In the genomic region with DNA sequence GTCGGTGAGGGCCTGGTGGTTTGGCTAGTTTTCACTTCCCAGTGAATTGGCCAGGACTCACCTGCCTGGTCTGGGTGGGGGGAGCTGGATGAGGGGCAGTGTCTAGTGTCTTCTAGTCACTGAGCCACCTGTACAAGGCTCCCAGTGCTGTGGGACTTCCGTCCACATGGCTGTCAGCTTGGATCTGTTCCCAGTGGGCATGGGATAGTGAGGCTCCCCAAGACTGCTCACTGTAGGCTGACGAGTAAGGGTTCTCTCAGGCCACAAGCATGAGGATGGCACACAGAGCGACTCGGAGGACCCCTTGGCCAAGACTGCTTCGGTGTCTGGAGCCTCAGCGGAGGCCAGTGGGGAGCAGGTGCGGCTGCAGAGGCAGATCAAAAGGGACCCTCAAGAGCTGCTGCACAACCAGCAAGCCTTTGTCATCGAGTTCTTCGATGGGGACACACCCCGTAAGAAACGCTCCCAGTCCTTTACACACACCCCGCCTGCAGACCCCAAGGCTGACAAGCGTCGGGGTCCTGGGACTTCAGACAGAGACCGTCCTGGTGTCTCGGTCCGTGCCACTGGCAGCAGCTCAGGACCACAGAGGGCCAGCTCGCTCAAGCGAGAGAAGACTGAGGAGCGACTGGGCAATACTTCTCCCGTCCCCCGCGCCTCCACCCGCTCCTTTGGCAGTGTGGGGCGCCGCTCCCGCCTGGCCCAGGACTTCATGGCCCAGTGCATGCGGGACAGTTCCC, we compare ENCODE assay signal across 22 mouse cellular contexts. TPM values are rescaled to one million over a fixed set of nuclear protein-coding genes. Genes with fewer than 3 reads are reported as not detected.
A peak's percentile ranks its signal among the peaks of the same experiment; 100 is the strongest.
DNase-seq lines count a peak whose midpoint lies in the region; ATAC-seq and TF ChIP-seq lines count a peak whose summit lies in the region.
"Had no signal": no experiment of that assay in that cellular context is flagged by ENCODE, and none has a peak within 500 bp of the region (broad histone marks: within the 10 kb centered on the region; RNA-seq: fewer than 3 reads in every experiment).

No protein-coding gene starts in this region.

- H3K36me3 ChIP-seq in limb, embryonic 11.5 days (ENCODE audit: control insufficient read depth, insufficient read depth, low read length), result peaks cover 12% of the 10 kb centered on the region; the same call in 1 of the 2 replicates
- peaks cover 70% of the 10 kb centered on the region for H3K36me3 ChIP-seq in limb, embryonic 10.5 days
- H3K36me3 ChIP-seq in midbrain, embryonic 15.5 days (replicated peaks), result peaks cover 74% of the 10 kb centered on the region
- H3K36me3 ChIP-seq: G1E had no signal

- peak overlapping the region; percentile 7; the same call in 1 of the 2 replicates for H3K4me2 ChIP-seq in limb, embryonic 11.5 days (ENCODE audit: low read depth, severe bottlenecking)
- H3K4me2 ChIP-seq in midbrain, embryonic 15.5 days, result no peak overlapping the region
- H3K4me2 ChIP-seq: kidney, embryonic 15.5 days; midbrain, embryonic 12.5 days; stomach, embryonic 15.5 days had no signal

- no peaks in the 10 kb centered on the region for H3K27me3 ChIP-seq in limb, embryonic 11.5 days (ENCODE audit: control insufficient read depth, insufficient read depth, low read length)
- H3K27me3 ChIP-seq in limb, embryonic 10.5 days (ENCODE audit: low read depth, poor library complexity, severe bottlenecking), result no peaks in the 10 kb centered on the region
- no peaks in the 10 kb centered on the region for H3K27me3 ChIP-seq in cerebellum, adult 2 months (ENCODE audit: control insufficient read depth, insufficient read depth, low read length)
- H3K27me3 ChIP-seq in midbrain, embryonic 15.5 days (replicated peaks), result no peaks in the 10 kb centered on the region
- H3K27me3 ChIP-seq: kidney, embryonic 15.5 days; midbrain, embryonic 12.5 days; Patski; stomach, embryonic 15.5 days had no signal

- no peaks in the 10 kb centered on the region for H3K9me3 ChIP-seq in limb, embryonic 11.5 days (ENCODE audit: control insufficient read depth, low read length)
- no peaks in the 10 kb centered on the region for H3K9me3 ChIP-seq in limb, embryonic 10.5 days (replicated peaks)
- no peaks in the 10 kb centered on the region for H3K9me3 ChIP-seq in midbrain, embryonic 15.5 days
- H3K9me3 ChIP-seq: forebrain, embryonic 10.5 days; G1E; heart, embryonic 10.5 days; kidney, embryonic 15.5 days; midbrain, embryonic 12.5 days; stomach, embryonic 15.5 days had no signal

- H3K4me3 ChIP-seq in limb, embryonic 11.5 days (ENCODE audit: low read depth, low read length), result no peak overlapping the region
- no peak overlapping the region for H3K4me3 ChIP-seq in limb, embryonic 10.5 days
- H3K4me3 ChIP-seq in cerebellum, adult 2 months (replicated peaks; ENCODE audit: insufficient read depth, low read depth, low read length), result no peak overlapping the region
- no peak overlapping the region for H3K4me3 ChIP-seq in midbrain, embryonic 15.5 days
- H3K4me3 ChIP-seq: forebrain, embryonic 10.5 days; heart, embryonic 10.5 days; kidney, embryonic 15.5 days; midbrain, embryonic 12.5 days; stomach, embryonic 15.5 days had no signal

- DNase-seq in gastrocnemius, postnatal 10 days, result peak; percentile 3
- DNase-seq in gastrocnemius, postnatal 4 days (ENCODE audit: low spot score in 2 of 2), result no peak
- DNase-seq in limb, embryonic 11.5 days (ENCODE audit: low spot score), result no peak
- no peak for DNase-seq in limb, embryonic 10.5 days (ENCODE audit: low spot score)
- DNase-seq in cerebellum, adult 2 months, result peak; percentile 59 to 62
- peak; percentile 69 to 75 for DNase-seq in cerebellum, postnatal 25 days
- no peak for DNase-seq in ovary, postnatal 36 days (ENCODE audit: low spot score)
- DNase-seq: adrenal gland, adult 8-10 months; layer of hippocampus, adult 9-11 months; thymus, postnatal 36 days had no signal

- no peak for ATAC-seq in limb, embryonic 11.5 days (ENCODE audit: insufficient number of reproducible peaks, low FRiP score, low TSS enrichment, low read depth)
- ATAC-seq in midbrain, embryonic 15.5 days (replicated peaks), result no peak
- ATAC-seq: forebrain, embryonic 16.5 days; hindbrain, postnatal 0 days; intestine, embryonic 16.5 days; lung, postnatal 0 days; Patski had no signal

- TF ChIP-seq CTCF in cerebellum, adult 2 months (IDR thresholded peaks at IDR 0.05; ENCODE audit: borderline replicate concordance, insufficient read depth, low read depth, low read length), result no peak

- H3K9ac ChIP-seq in limb, embryonic 11.5 days (ENCODE audit: low read length), result no peak overlapping the region
- H3K9ac ChIP-seq in midbrain, embryonic 15.5 days, result no peak overlapping the region
- H3K9ac ChIP-seq: kidney, embryonic 15.5 days; midbrain, embryonic 12.5 days; stomach, embryonic 15.5 days had no signal

- TF ChIP-seq POLR2A in cerebellum, adult 2 months (IDR thresholded peaks at IDR 0.05; ENCODE audit: borderline replicate concordance, insufficient read depth, low read length), result no peak

- no peak overlapping the region for H3K27ac ChIP-seq in limb, embryonic 11.5 days (replicated peaks; ENCODE audit: low read depth, low read length)
- no peak overlapping the region for H3K27ac ChIP-seq in limb, embryonic 10.5 days
- H3K27ac ChIP-seq in cerebellum, adult 2 months (ENCODE audit: insufficient read depth, low read length), result no peak overlapping the region
- H3K27ac ChIP-seq in midbrain, embryonic 15.5 days, result no peak overlapping the region
- H3K27ac ChIP-seq: forebrain, embryonic 10.5 days; heart, embryonic 10.5 days; hindbrain, postnatal 0 days; kidney, embryonic 15.5 days; midbrain, embryonic 12.5 days; stomach, embryonic 15.5 days had no signal

- H3K4me1 ChIP-seq in limb, embryonic 11.5 days (ENCODE audit: control insufficient read depth, insufficient read depth, low read length), result no peaks in the 10 kb centered on the region
- H3K4me1 ChIP-seq in limb, embryonic 10.5 days, result peaks cover 3% of the 10 kb centered on the region; the same call in 1 of the 2 replicates
- H3K4me1 ChIP-seq in cerebellum, adult 2 months (ENCODE audit: control insufficient read depth, insufficient read depth, low read length), result peaks cover 66% of the 10 kb centered on the region
- H3K4me1 ChIP-seq in midbrain, embryonic 15.5 days, result no peaks in the 10 kb centered on the region
- H3K4me1 ChIP-seq: forebrain, embryonic 10.5 days; midbrain, embryonic 12.5 days had no signal

- WGBS in limb, embryonic 11.5 days, result 90% methylated on average over 29 of the region's 29 CpGs
- WGBS in limb, embryonic 10.5 days, result 89% methylated on average over 29 of the region's 29 CpGs
- 25% methylated on average over 29 of the region's 29 CpGs for WGBS in cerebellum, adult 2 months
- 76% methylated on average over 29 of the region's 29 CpGs for WGBS in midbrain, embryonic 15.5 days

RNA-seq across cellular contexts. Expression of a gene that starts 15.8 kb away (rescaled TPM):
- total RNA-seq in gastrocnemius, postnatal 10 days (2021), result 10 to 100 TPM; 11.2 to 12.6 TPM
- 10 to 100 TPM; 10.2 to 11.4 TPM for total RNA-seq in gastrocnemius, postnatal 4 days (2021)
- polyA plus RNA-seq in limb, embryonic 11.5 days (2014; fragmentation: Nextera tagmentation; extraction: Ambion mirVana), result 9.5 and 9.6 TPM in 2 replicates
- polyA plus RNA-seq in limb, embryonic 10.5 days (2016; fragmentation: Nextera tagmentation; extraction: Ambion mirVana), result 6.7 and 12.3 TPM in 2 replicates
- polyA plus RNA-seq in cerebellum, adult 2 months (2012; rRNA removed), result 102 and 107 TPM in 2 replicates
- polyA plus RNA-seq in midbrain, embryonic 15.5 days (2015; fragmentation: Nextera tagmentation; extraction: Ambion mirVana), result 51.0 and 53.7 TPM in 2 replicates
- polyA plus RNA-seq: G1E had no signal

RNA-seq across cellular contexts. Expression of a gene that starts 24.4 kb away (rescaled TPM):
- 1 to 10 TPM; 7.3 to 9.1 TPM for total RNA-seq in gastrocnemius, postnatal 10 days (2021)
- 10 to 100 TPM; 12.5 TPM for total RNA-seq in gastrocnemius, postnatal 4 days (2021)
- polyA plus RNA-seq in limb, embryonic 11.5 days (2014; fragmentation: Nextera tagmentation; extraction: Ambion mirVana), result 2.8 TPM in 2 replicates
- polyA plus RNA-seq in limb, embryonic 10.5 days (2016; fragmentation: Nextera tagmentation; extraction: Ambion mirVana), result 2.1 and 3.5 TPM in 2 replicates
- 6.7 and 7.8 TPM in 2 replicates for polyA plus RNA-seq in cerebellum, adult 2 months (2012; rRNA removed)
- polyA plus RNA-seq in midbrain, embryonic 15.5 days (2015; fragmentation: Nextera tagmentation; extraction: Ambion mirVana), result 7.3 and 8.6 TPM in 2 replicates

RNA-seq across cellular contexts. Expression of a gene that starts 57.4 kb away (rescaled TPM):
- total RNA-seq in gastrocnemius, postnatal 10 days (2021), result 1 to 10 TPM; 1.8 to 2.1 TPM
- total RNA-seq in gastrocnemius, postnatal 4 days (2021), result 1 to 10 TPM; 2.2 to 3.1 TPM
- polyA plus RNA-seq in limb, embryonic 11.5 days (2014; fragmentation: Nextera tagmentation; extraction: Ambion mirVana), result 0.82 and 1.6 TPM in 2 replicates
- polyA plus RNA-seq in limb, embryonic 10.5 days (2016; fragmentation: Nextera tagmentation; extraction: Ambion mirVana), result 1.4 and 2.7 TPM in 2 replicates
- polyA plus RNA-seq in cerebellum, adult 2 months (2012; rRNA removed), result 1.5 and 1.8 TPM in 2 replicates
- 1.9 and 2.5 TPM in 2 replicates for polyA plus RNA-seq in midbrain, embryonic 15.5 days (2015; fragmentation: Nextera tagmentation; extraction: Ambion mirVana)

Comparison
In these comparisons a context has a peak if more than half of its experiments do, and no peak if none do; other contexts are left out.
1. DNase-seq: peak in gastrocnemius, postnatal 10 days (single experiment), cerebellum, adult 2 months (2 of 2) and cerebellum, postnatal 25 days (2 of 2); none in gastrocnemius, postnatal 4 days (0 of 2), limb, embryonic 11.5 days (single experiment), limb, embryonic 10.5 days (single experiment) and ovary, postnatal 36 days (single experiment).